Mouse (Mus musculus) embryonic fibroblast, embryonic 13.5 days (primary cell): ENCODE results near the gene Smarcd2. TPM values are rescaled to one million over a fixed set of nuclear protein-coding genes. Genes with fewer than 3 reads are reported as not detected.

Experiments used
- H3K27ac ChIP-seq: 2 replicates; pipeline ENCODE4 v1.5.1; 2012; ENCODE audit warnings: low read length, control low read depth, inconsistent platforms; ENCODE audit not compliant: insufficient read depth
- H3K4me1 ChIP-seq: 2 replicates; pipeline ENCODE4 v1.6.1; 2011; ENCODE audit warnings: low read length; ENCODE audit not compliant: control insufficient read depth, insufficient read depth
- H3K4me3 ChIP-seq: 2 replicates; pipeline ENCODE4 v1.5.1; 2011; ENCODE audit warnings: mild to moderate bottlenecking, control low read depth, low read length; ENCODE audit not compliant: insufficient read depth
- CTCF ChIP-seq: IDR thresholded peaks from 2 replicates; pipeline ENCODE4 v1.5.1; 2011; ENCODE audit warnings: mild to moderate bottlenecking, control low read depth, low read length, moderate library complexity, borderline replicate concordance; ENCODE audit not compliant: insufficient read depth
- POLR2A ChIP-seq: IDR thresholded peaks from 2 replicates; pipeline ENCODE4 v1.6.1; 2011; ENCODE audit warnings: low read depth, mild to moderate bottlenecking, control low read depth, low read length, moderate library complexity
- polyA plus RNA-seq: library from polyadenylated mRNA; stranded (reverse); fragments of >200 nt; gene quantifications from 2 replicates; pipeline ENCODE4 v1.2.4, GENCODE M21; 2011; ENCODE audit warnings: low read depth; ENCODE audit not compliant: missing spikeins, insufficient read length

Smarcd2 gene
- polyA plus RNA-seq, 1 experiment: 64.3 TPM

GRCm38 (mm10) chr11:106306758-106307157 lies 34.0 kb upstream of the Smarcd2 start:
- Histone ChIP-seq H3K4me3 (no peak overlapping the region), H3K27ac (no peak overlapping the region), H3K4me1 (no peaks in the 10 kb centered on the region)
- TF ChIP-seq POLR2A (no peak), CTCF (no peak)

GRCm38 (mm10) chr11:106306065-106306385 lies 33.3 kb upstream of the Smarcd2 start:
- Histone ChIP-seq H3K27ac (no peak overlapping the region), H3K4me3 (no peak overlapping the region), H3K4me1 (no peaks in the 10 kb centered on the region)
- no peak for TF ChIP-seq POLR2A
- TF ChIP-seq CTCF: no peak

GRCm38 (mm10) chr11:106305348-106306064 lies 32.7 kb upstream of the Smarcd2 start:
- no peak overlapping the region for H3K4me3 ChIP-seq
- H3K27ac ChIP-seq: no peak overlapping the region
- TF ChIP-seq CTCF (no peak), POLR2A (no peak)
- H3K4me1 ChIP-seq: no peaks in the 10 kb centered on the region

GRCm38 (mm10) chr11:106302634-106303033 lies 29.9 kb upstream of the Smarcd2 start:
- no peaks in the 10 kb centered on the region for H3K4me1 ChIP-seq
- peak; percentile 88 for TF ChIP-seq CTCF
- no peak for TF ChIP-seq POLR2A
- H3K4me3 ChIP-seq: no peak overlapping the region
- no peak overlapping the region for H3K27ac ChIP-seq

- no peak within 1 kb of the TSS for H3K4me3 ChIP-seq
- no peaks in the 10 kb centered on the region for H3K4me1 ChIP-seq
- TF ChIP-seq CTCF (no peak), POLR2A (no peak)
- no peak within 1 kb of the TSS for H3K27ac ChIP-seq
These were observed 29.0 kb upstream of the Smarcd2 start, which contains the start of gene Gh for GRCm38 (mm10) chr11:106301765-106302164. Gene Gh (minus strand): TSS chr11:106301865.

GRCm38 (mm10) chr11:106291861-106292260 lies 19.1 kb upstream of the Smarcd2 start:
- 0 out of 2 replicates have a peak, but pooled peaks cover 2% of the 10 kb centered on the region for H3K4me1 ChIP-seq
- TF ChIP-seq POLR2A: no peak
- TF ChIP-seq CTCF: no peak
- no peak overlapping the region for H3K27ac ChIP-seq
- no peak overlapping the region for H3K4me3 ChIP-seq

GRCm38 (mm10) chr11:106290376-106290775 lies 17.6 kb upstream of the Smarcd2 start:
- Histone ChIP-seq H3K4me1 (0 out of 2 replicates have a peak, but pooled peaks cover 2% of the 10 kb centered on the region), H3K27ac (no peak overlapping the region), H3K4me3 (no peak overlapping the region)
- no peak for TF ChIP-seq CTCF

GRCm38 (mm10) chr11:106289369-106289768 lies 16.6 kb upstream of the Smarcd2 start:
- no peak for TF ChIP-seq CTCF
- H3K4me1 ChIP-seq: 0 out of 2 replicates have a peak, but pooled peaks cover 2% of the 10 kb centered on the region
- no peak overlapping the region for H3K27ac ChIP-seq
- no peak overlapping the region for H3K4me3 ChIP-seq

- H3K4me1 ChIP-seq: 0 out of 2 replicates have a peak, but pooled peaks cover 2% of the 10 kb centered on the region
- TF ChIP-seq POLR2A (no peak), CTCF (no peak)
- no peak overlapping the region for H3K4me3 ChIP-seq
- H3K27ac ChIP-seq: peak overlapping the region; percentile 60
These were observed 14.2 kb upstream of the Smarcd2 start for GRCm38 (mm10) chr11:106286987-106287386.

GRCm38 (mm10) chr11:106286206-106286605 lies 13.4 kb upstream of the Smarcd2 start:
- Histone ChIP-seq H3K27ac (no peak overlapping the region), H3K4me1 (0 out of 2 replicates have a peak, but pooled peaks cover 2% of the 10 kb centered on the region), H3K4me3 (no peak overlapping the region)
- TF ChIP-seq POLR2A (no peak), CTCF (no peak)
